Comparison of ENCODE assay signal across 26 mouse cellular contexts in genomic region chr2:174160461-174160860, GRCm38 (mm10). TPM values are rescaled to one million over a fixed set of nuclear protein-coding genes. Genes with fewer than 3 reads are reported as not detected.
DNase-seq lines count a peak whose midpoint lies in the region; ATAC-seq and TF ChIP-seq lines count a peak whose summit lies in the region.
"Had no signal": no experiment of that assay in that cellular context is flagged by ENCODE, and none has a peak within 500 bp of the region (broad histone marks: within the 10 kb centered on the region; RNA-seq: fewer than 3 reads in every experiment).

No protein-coding gene starts in this region.

- WGBS in kidney, adult 2 months: 46% methylated on average over 3 of the region's 3 CpGs
- 77% methylated on average over 3 of the region's 3 CpGs for WGBS in kidney, embryonic 14.5 days

- H3K9ac ChIP-seq in kidney, embryonic 14.5 days (ENCODE audit: low read depth, low read length): no peak overlapping the region
- H3K9ac ChIP-seq: forebrain, embryonic 13.5 days; heart, embryonic 12.5 days; heart, embryonic 15.5 days; hindbrain, embryonic 13.5 days had no signal

- H3K9me3 ChIP-seq in kidney, embryonic 14.5 days (ENCODE audit: control insufficient read depth, low read length): no peaks in the 10 kb centered on the region
- H3K9me3 ChIP-seq: forebrain, embryonic 10.5 days; forebrain, embryonic 13.5 days; heart, embryonic 12.5 days; heart, embryonic 15.5 days; hindbrain, embryonic 10.5 days; hindbrain, embryonic 13.5 days had no signal

- ATAC-seq in kidney, embryonic 14.5 days (ENCODE audit: low FRiP score, low TSS enrichment): no peak
- ATAC-seq: CD4-positive, CD25-positive, alpha-beta regulatory T cell, adult 4 months; forebrain, embryonic 13.5 days; forebrain, embryonic 16.5 days had no signal

- peak; percentile 82 for DNase-seq in kidney, adult 2 months
- peak; percentile 53 to 64 for DNase-seq in kidney, adult 8-10 months
- DNase-seq in kidney, postnatal 10 days: peak; percentile 21
- peak; percentile 63 to 74 for DNase-seq in kidney, postnatal 36 days
- DNase-seq in spleen, postnatal 10 days (ENCODE audit: low spot score in 2 of 2): no peak
- no peak for DNase-seq in layer of hippocampus, postnatal 25 days (ENCODE audit: extremely low spot score in 1 of 2, low spot score in 1 of 2)
- DNase-seq in cerebellum, adult 9-11 months: no peak
- DNase-seq: adrenal gland, adult 8-10 months; adrenal gland, postnatal 25 days; cerebellum, adult 11-12 months; cerebellum, adult 8-10 months; cerebellum, postnatal 14 days; gastrocnemius, adult 2 months; gastrocnemius, postnatal 25 days; heart, adult 18-20 months; heart, postnatal 10 days; heart, postnatal 36 days had no signal

- no peaks in the 10 kb centered on the region for H3K36me3 ChIP-seq in kidney, adult 2 months (ENCODE audit: control insufficient read depth, insufficient read depth, low read length)
- H3K36me3 ChIP-seq in kidney, embryonic 14.5 days (ENCODE audit: control insufficient read depth, insufficient read depth, low read length): no peaks in the 10 kb centered on the region
- H3K36me3 ChIP-seq: forebrain, embryonic 10.5 days; heart, embryonic 12.5 days; heart, embryonic 15.5 days; hindbrain, embryonic 10.5 days; hindbrain, embryonic 13.5 days had no signal

- TF ChIP-seq CTCF in kidney, adult 2 months (conservative IDR thresholded peaks at IDR 0.05; ENCODE audit: insufficient read depth, insufficient read length, low read depth, low read length): no peak

- no peak overlapping the region for H3K4me2 ChIP-seq in kidney, embryonic 14.5 days (replicated peaks; ENCODE audit: low read depth, low read length)
- H3K4me2 ChIP-seq: forebrain, embryonic 13.5 days; heart, embryonic 12.5 days; heart, embryonic 15.5 days; hindbrain, embryonic 13.5 days had no signal

- no peak for TF ChIP-seq POLR2A in kidney, adult 2 months (IDR thresholded peaks at IDR 0.05; ENCODE audit: low read depth, low read length)

- H3K4me3 ChIP-seq in kidney, adult 2 months (ENCODE audit: insufficient read depth, low read depth, low read length): no peak overlapping the region
- H3K4me3 ChIP-seq in kidney, embryonic 14.5 days (ENCODE audit: low read length): no peak overlapping the region
- H3K4me3 ChIP-seq: forebrain, embryonic 10.5 days; forebrain, embryonic 13.5 days; gastrocnemius, adult 2 months; heart, embryonic 12.5 days; heart, embryonic 15.5 days; hindbrain, embryonic 10.5 days; hindbrain, embryonic 13.5 days had no signal

- no peaks in the 10 kb centered on the region for H3K27me3 ChIP-seq in kidney, adult 2 months (replicated peaks; ENCODE audit: control insufficient read depth, insufficient read depth, low read length)
- no peaks in the 10 kb centered on the region for H3K27me3 ChIP-seq in kidney, embryonic 14.5 days (ENCODE audit: control insufficient read depth, insufficient read depth, low read length)
- H3K27me3 ChIP-seq: forebrain, embryonic 13.5 days; heart, embryonic 12.5 days; heart, embryonic 15.5 days; hindbrain, embryonic 13.5 days had no signal

- H3K27ac ChIP-seq in kidney, adult 2 months (ENCODE audit: insufficient read depth, low read depth, low read length): no peak overlapping the region
- no peak overlapping the region for H3K27ac ChIP-seq in kidney, embryonic 14.5 days (ENCODE audit: low read depth, low read length)
- H3K27ac ChIP-seq: forebrain, embryonic 10.5 days; forebrain, embryonic 13.5 days; gastrocnemius, adult 2 months; heart, embryonic 15.5 days; hindbrain, embryonic 10.5 days; hindbrain, embryonic 13.5 days had no signal

- H3K4me1 ChIP-seq in kidney, adult 2 months (ENCODE audit: control insufficient read depth, insufficient read depth, low read length): no peaks in the 10 kb centered on the region; the same call in 1 of the 2 replicates
- H3K4me1 ChIP-seq in kidney, embryonic 14.5 days (ENCODE audit: control insufficient read depth, insufficient read depth, low read length): no peaks in the 10 kb centered on the region
- H3K4me1 ChIP-seq: forebrain, embryonic 10.5 days; forebrain, embryonic 13.5 days; heart, embryonic 12.5 days; heart, embryonic 15.5 days; hindbrain, embryonic 10.5 days; hindbrain, embryonic 13.5 days had no signal

RNA-seq across cellular contexts. Expression of gene Npepl1, which starts 50.3 kb away (rescaled TPM):
- 91.6 and 110 TPM in 2 replicates for polyA plus RNA-seq in kidney, adult 2 months (2012; rRNA removed)
- polyA plus RNA-seq in kidney, embryonic 14.5 days (2014; fragmentation: Nextera tagmentation; extraction: Ambion mirVana): 29.8 and 41.3 TPM in 2 replicates
- 10 to 100 TPM; 12.2 to 12.8 TPM for total RNA-seq in layer of hippocampus, postnatal 25 days (2021)

Comparison
In these comparisons a context has a peak if more than half of its experiments do, and no peak if none do; other contexts are left out.
1. DNase-seq: peak in kidney, adult 2 months (single experiment), kidney, adult 8-10 months (2 of 2), kidney, postnatal 10 days (single experiment) and kidney, postnatal 36 days (2 of 2); none in spleen, postnatal 10 days (0 of 2), layer of hippocampus, postnatal 25 days (0 of 2) and cerebellum, adult 9-11 months (single experiment).